Mouse (Mus musculus) embryo, embryonic 11.5 days (tissue): ENCODE data around the gene Rasgrp2.

ENCODE experiments used
- DNase-seq: peaks from one replicate; pipeline ENCODE4 v3.0.0-alpha.2; 2012; ENCODE audit warnings: low read depth, low spot score

The Rasgrp2 gene

GRCm38 (mm10) chr19:6382323-6382924, 16.7 kb upstream of the Rasgrp2 start:
- no peak for DNase-seq

- no peak for DNase-seq
Measured at GRCm38 (mm10) chr19:6383470-6383869, 15.7 kb upstream of the Rasgrp2 start.

GRCm38 (mm10) chr19:6384128-6384527, 15.0 kb upstream of the Rasgrp2 start, which contains the start of gene Pygm:
Gene Pygm, plus strand, starts transcription at chr19:6384399.
- no peak for DNase-seq

- DNase-seq = no peak
Measured at GRCm38 (mm10) chr19:6384954-6385353, 14.2 kb upstream of the Rasgrp2 start.

GRCm38 (mm10) chr19:6385419-6385818, 13.7 kb upstream of the Rasgrp2 start:
- DNase-seq = no peak

GRCm38 (mm10) chr19:6385821-6386220, 13.3 kb upstream of the Rasgrp2 start:
- DNase-seq = no peak

- no peak for DNase-seq
Measured at GRCm38 (mm10) chr19:6386234-6386633, 12.9 kb upstream of the Rasgrp2 start.

- no peak for DNase-seq
Measured at GRCm38 (mm10) chr19:6388006-6388405, 11.1 kb upstream of the Rasgrp2 start.

- no peak for DNase-seq
Measured at GRCm38 (mm10) chr19:6389803-6390202, 9.3 kb upstream of the Rasgrp2 start.

GRCm38 (mm10) chr19:6390251-6390650, 8.9 kb upstream of the Rasgrp2 start:
- DNase-seq = no peak

- DNase-seq = no peak
Measured at GRCm38 (mm10) chr19:6392743-6393393, 6.3 kb upstream of the Rasgrp2 start.

- no peak for DNase-seq
Measured at GRCm38 (mm10) chr19:6393637-6394036, 5.5 kb upstream of the Rasgrp2 start.

GRCm38 (mm10) chr19:6396237-6396636, 2.9 kb upstream of the Rasgrp2 start:
- no peak for DNase-seq

GRCm38 (mm10) chr19:6397582-6398249, 1.4 kb upstream of the Rasgrp2 start:
- no peak for DNase-seq

GRCm38 (mm10) chr19:6398447-6399284, 474 bp upstream of the Rasgrp2 start:
- no peak for DNase-seq

GRCm38 (mm10) chr19:6400096-6401086, 1.3 kb downstream of the Rasgrp2 start:
- DNase-seq = no peak

- no peak for DNase-seq
Measured at GRCm38 (mm10) chr19:6401131-6401815, 2.1 kb downstream of the Rasgrp2 start.

GRCm38 (mm10) chr19:6401951-6402350, 2.8 kb downstream of the Rasgrp2 start:
- DNase-seq = no peak

GRCm38 (mm10) chr19:6403869-6404268, 4.7 kb downstream of the Rasgrp2 start:
- DNase-seq = no peak

- DNase-seq = no peak
Measured at GRCm38 (mm10) chr19:6405433-6405832, 6.3 kb downstream of the Rasgrp2 start.
